Mouse (Mus musculus) liver, embryonic 15.5 days (tissue): Measurements from ENCODE around the gene Ddx20. TPM values are rescaled to one million over a fixed set of nuclear protein-coding genes. Genes with fewer than 3 reads are reported as not detected.

Experiments used
- ATAC-seq: fragments of 200-750 bp; cut with Nextera tagmentation; 2 replicates; pipeline ENCODE4 v1.8.0; 2017; ENCODE audit warnings: moderate number of reproducible peaks, mild to moderate bottlenecking, moderate library complexity; ENCODE audit not compliant: insufficient read depth
- H3K27ac ChIP-seq: fragments of 300-500 bp; sonication (generic); replicated peaks from 2 replicates; pipeline ENCODE4 v1.5.1; 2015; ENCODE audit warnings: mild to moderate bottlenecking, inconsistent platforms
- H3K27me3 ChIP-seq: fragments of 300-500 bp; sonication (generic); 2 replicates; pipeline ENCODE4 v1.6.1; 2015; ENCODE audit warnings: mild to moderate bottlenecking, inconsistent platforms
- H3K36me3 ChIP-seq: fragments of 300-500 bp; sonication (generic); replicated peaks from 2 replicates; pipeline ENCODE4 v1.6.1; 2015; ENCODE audit warnings: moderate library complexity, mild to moderate bottlenecking, inconsistent platforms
- H3K4me1 ChIP-seq: fragments of 300-500 bp; sonication (generic); replicated peaks from 2 replicates; pipeline ENCODE4 v1.6.1; 2015; ENCODE audit warnings: inconsistent platforms
- H3K4me2 ChIP-seq: fragments of 300-500 bp; sonication (generic); 2 replicates; pipeline ENCODE4 v1.6.1; 2015; ENCODE audit warnings: moderate library complexity, mild to moderate bottlenecking, inconsistent platforms
- H3K4me3 ChIP-seq: fragments of 300-500 bp; sonication (generic); replicated peaks from 2 replicates; pipeline ENCODE4 v1.5.1; 2015; ENCODE audit warnings: mild to moderate bottlenecking, inconsistent platforms
- H3K9ac ChIP-seq: fragments of 300-500 bp; sonication (generic); 2 replicates; pipeline ENCODE4 v1.6.1; 2015; ENCODE audit warnings: moderate library complexity, mild to moderate bottlenecking, inconsistent platforms
- H3K9me3 ChIP-seq: fragments of 300-500 bp; sonication (generic); replicated peaks from 2 replicates; pipeline ENCODE4 v1.6.1; 2016; ENCODE audit warnings: inconsistent platforms
- WGBS: fragments of 180-500 bp; shearing (Covaris S2); methylation state at CpG from one replicate; pipeline ENCODE4 v1.1.7; 2015; ENCODE audit warnings: mixed read lengths; ENCODE audit not compliant: insufficient replicate concordance; 5-methylcytosine and 5-hydroxymethylcytosine counted together
- polyA plus RNA-seq: library from polyadenylated mRNA; unstranded; fragments of >200 nt; fragmentation: Nextera tagmentation; extraction: Ambion mirVana; gene quantifications from 2 replicates; pipeline ENCODE4 v1.2.1, GENCODE M21; 2015

Gene Ddx20
- polyA plus RNA-seq, 1 experiment from 2014 or later, result 19.0 TPM

- WGBS, result 45% methylated on average over 4 of the region's 4 CpGs
- no peak for ATAC-seq
Measured at GRCm38 (mm10) chr3:105666996-105667523, 20.3 kb downstream of the Ddx20 start.

GRCm38 (mm10) chr3:105665105-105665765 is 22.1 kb downstream of the Ddx20 start:
- 0 out of 2 replicates have a peak, but pooled peaks cover 8% of the 10 kb centered on the region for H3K27me3 ChIP-seq
- peak overlapping the region; percentile 5 for H3K4me2 ChIP-seq
- H3K9me3 ChIP-seq, result no peaks in the 10 kb centered on the region
- H3K4me3 ChIP-seq, result no peak overlapping the region
- H3K9ac ChIP-seq, result no peak overlapping the region
- H3K27ac ChIP-seq, result no peak overlapping the region
- ATAC-seq, result peak; percentile 37; the same call in 1 of the 2 replicates
- no peaks in the 10 kb centered on the region for H3K36me3 ChIP-seq
- peaks cover 16% of the 10 kb centered on the region; the same call in 1 of the 2 replicates for H3K4me1 ChIP-seq
- 36% methylated on average over 9 of the region's 9 CpGs for WGBS

More at GRCm38 (mm10) chr3:105666996-105667523, 20.3 kb downstream of the Ddx20 start:
- Histone ChIP-seq H3K9me3 (no peaks in the 10 kb centered on the region), H3K4me3 (no peak overlapping the region), H3K4me1 (peaks cover 16% of the 10 kb centered on the region; the same call in 1 of the 2 replicates), H3K27me3 (0 out of 2 replicates have a peak, but pooled peaks cover 8% of the 10 kb centered on the region), H3K4me2 (no peak overlapping the region), H3K27ac (no peak overlapping the region), H3K36me3 (no peaks in the 10 kb centered on the region), H3K9ac (no peak overlapping the region)

- no peak overlapping the region for H3K4me2 ChIP-seq
- H3K27me3 ChIP-seq, result 0 out of 2 replicates have a peak, but pooled peaks cover 6% of the 10 kb centered on the region
- H3K4me1 ChIP-seq, result peaks cover 16% of the 10 kb centered on the region; the same call in 1 of the 2 replicates
- WGBS, result 62% methylated on average over 8 of the region's 8 CpGs
- no peak for ATAC-seq
- no peaks in the 10 kb centered on the region for H3K36me3 ChIP-seq
- no peak overlapping the region for H3K27ac ChIP-seq
- no peak overlapping the region for H3K4me3 ChIP-seq
- no peaks in the 10 kb centered on the region for H3K9me3 ChIP-seq
- no peak overlapping the region for H3K9ac ChIP-seq
Measured at GRCm38 (mm10) chr3:105663043-105663442, 24.3 kb downstream of the Ddx20 start.

GRCm38 (mm10) chr3:105660530-105660929 is 26.8 kb downstream of the Ddx20 start:
- WGBS, result 28% methylated on average over 2 of the region's 2 CpGs
- H3K4me2 ChIP-seq, result no peak overlapping the region
- H3K36me3 ChIP-seq, result no peaks in the 10 kb centered on the region
- H3K4me3 ChIP-seq, result no peak overlapping the region
- H3K9ac ChIP-seq, result no peak overlapping the region
- H3K27ac ChIP-seq, result no peak overlapping the region
- ATAC-seq, result no peak
- 0 out of 2 replicates have a peak, but pooled peaks cover 3% of the 10 kb centered on the region for H3K27me3 ChIP-seq
- no peaks in the 10 kb centered on the region for H3K9me3 ChIP-seq
- H3K4me1 ChIP-seq, result peaks cover 12% of the 10 kb centered on the region; the same call in 1 of the 2 replicates

- Histone ChIP-seq H3K27me3 (0 out of 2 replicates have a peak, but pooled peaks cover 3% of the 10 kb centered on the region), H3K4me2 (no peak overlapping the region), H3K4me3 (no peak overlapping the region), H3K4me1 (no peaks in the 10 kb centered on the region), H3K27ac (no peak overlapping the region), H3K9ac (no peak overlapping the region), H3K9me3 (no peaks in the 10 kb centered on the region), H3K36me3 (no peaks in the 10 kb centered on the region)
- ATAC-seq, result no peak
- WGBS, result 70% methylated on average over 11 of the region's 11 CpGs
Measured at GRCm38 (mm10) chr3:105655031-105655585, 32.3 kb downstream of the Ddx20 start.

- 64% methylated on average over 13 of the region's 13 CpGs for WGBS
- Histone ChIP-seq H3K4me1 (no peaks in the 10 kb centered on the region), H3K4me3 (no peak overlapping the region), H3K9ac (no peak overlapping the region), H3K36me3 (no peaks in the 10 kb centered on the region), H3K27me3 (0 out of 2 replicates have a peak, but pooled peaks cover 3% of the 10 kb centered on the region), H3K9me3 (no peaks in the 10 kb centered on the region), H3K4me2 (no peak overlapping the region), H3K27ac (no peak overlapping the region)
- no peak for ATAC-seq
Measured at GRCm38 (mm10) chr3:105653544-105654380, 33.6 kb downstream of the Ddx20 start.

GRCm38 (mm10) chr3:105648889-105649567 is 38.3 kb downstream of the Ddx20 start:
- Histone ChIP-seq H3K4me2 (no peak overlapping the region), H3K9me3 (no peaks in the 10 kb centered on the region), H3K4me3 (no peak overlapping the region), H3K4me1 (no peaks in the 10 kb centered on the region), H3K27ac (no peak overlapping the region), H3K36me3 (no peaks in the 10 kb centered on the region), H3K9ac (no peak overlapping the region), H3K27me3 (no peaks in the 10 kb centered on the region)
- no peak for ATAC-seq
- WGBS, result 53% methylated on average over 8 of the region's 8 CpGs

- H3K36me3 ChIP-seq, result no peaks in the 10 kb centered on the region
- no peak overlapping the region for H3K9ac ChIP-seq
- H3K27me3 ChIP-seq, result no peaks in the 10 kb centered on the region
- H3K4me2 ChIP-seq, result no peak overlapping the region
- no peak overlapping the region for H3K4me3 ChIP-seq
- no peaks in the 10 kb centered on the region for H3K4me1 ChIP-seq
- no peak for ATAC-seq
- H3K9me3 ChIP-seq, result no peaks in the 10 kb centered on the region
- H3K27ac ChIP-seq, result no peak overlapping the region
- WGBS, result 50% methylated on average over 5 of the region's 5 CpGs
Measured at GRCm38 (mm10) chr3:105643566-105643965, 43.8 kb downstream of the Ddx20 start.

- no peak overlapping the region for H3K4me2 ChIP-seq
Measured at GRCm38 (mm10) chr3:105642186-105642585, 45.2 kb downstream of the Ddx20 start.

GRCm38 (mm10) chr3:105633021-105633420 is 54.4 kb downstream of the Ddx20 start:
- Histone ChIP-seq H3K9ac (no peak overlapping the region), H3K36me3 (no peaks in the 10 kb centered on the region), H3K4me1 (no peaks in the 10 kb centered on the region), H3K27me3 (no peaks in the 10 kb centered on the region), H3K4me2 (no peak overlapping the region), H3K9me3 (no peaks in the 10 kb centered on the region), H3K4me3 (no peak overlapping the region), H3K27ac (no peak overlapping the region)
- ATAC-seq, result no peak
- WGBS, result 71% methylated on average over 3 of the region's 3 CpGs

More at GRCm38 (mm10) chr3:105642186-105642585, 45.2 kb downstream of the Ddx20 start:
- WGBS, result 37% methylated on average over 1 of the region's 1 CpGs
- Histone ChIP-seq H3K4me1 (no peaks in the 10 kb centered on the region), H3K9ac (no peak overlapping the region), H3K4me3 (no peak overlapping the region), H3K9me3 (no peaks in the 10 kb centered on the region), H3K27me3 (no peaks in the 10 kb centered on the region), H3K27ac (no peak overlapping the region), H3K36me3 (no peaks in the 10 kb centered on the region)
- ATAC-seq, result no peak
